Mouse (Mus musculus) layer of hippocampus, postnatal 14 days (tissue): ENCODE results near the gene Slc25a19. TPM values are rescaled to one million over a fixed set of nuclear protein-coding genes. Genes with fewer than 3 reads are reported as not detected.

ENCODE experiments used
- DNase-seq, 2 experiments: peaks; one replicate each; pipeline ENCODE4 v3.0.0; 2021 to 2022; ENCODE audit warnings: low spot score in 2 of 2, mixed read lengths in 1 of 2
- total RNA-seq, 2 experiments: library from RNA; stranded (reverse); gene quantifications; 2 replicates each; pipeline ENCODE4 v1.2.3; 2021

Gene Slc25a19
- total RNA-seq, 2 experiments from 2014 or later: 54.0 to 57.1 TPM

DNA sequence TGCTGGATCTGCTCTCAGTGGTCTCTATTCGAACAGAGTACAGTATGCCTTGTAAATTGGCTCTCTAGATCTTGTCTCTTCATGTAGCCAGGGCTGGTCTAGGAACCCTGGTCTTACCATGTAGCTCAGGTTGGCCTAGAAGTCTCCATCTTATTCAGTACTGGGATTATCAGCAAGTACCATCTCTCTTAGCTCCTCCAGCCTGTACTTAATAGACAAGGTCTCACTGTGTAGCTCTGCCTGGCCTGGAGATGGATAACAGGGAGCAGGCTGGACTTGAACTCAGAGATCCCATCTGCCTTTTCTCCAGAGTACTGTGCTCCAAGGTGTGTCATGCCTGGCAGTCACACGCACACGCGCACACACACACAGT, 13.6 kb upstream of the Slc25a19 start:
- no peak for DNase-seq

DNA sequence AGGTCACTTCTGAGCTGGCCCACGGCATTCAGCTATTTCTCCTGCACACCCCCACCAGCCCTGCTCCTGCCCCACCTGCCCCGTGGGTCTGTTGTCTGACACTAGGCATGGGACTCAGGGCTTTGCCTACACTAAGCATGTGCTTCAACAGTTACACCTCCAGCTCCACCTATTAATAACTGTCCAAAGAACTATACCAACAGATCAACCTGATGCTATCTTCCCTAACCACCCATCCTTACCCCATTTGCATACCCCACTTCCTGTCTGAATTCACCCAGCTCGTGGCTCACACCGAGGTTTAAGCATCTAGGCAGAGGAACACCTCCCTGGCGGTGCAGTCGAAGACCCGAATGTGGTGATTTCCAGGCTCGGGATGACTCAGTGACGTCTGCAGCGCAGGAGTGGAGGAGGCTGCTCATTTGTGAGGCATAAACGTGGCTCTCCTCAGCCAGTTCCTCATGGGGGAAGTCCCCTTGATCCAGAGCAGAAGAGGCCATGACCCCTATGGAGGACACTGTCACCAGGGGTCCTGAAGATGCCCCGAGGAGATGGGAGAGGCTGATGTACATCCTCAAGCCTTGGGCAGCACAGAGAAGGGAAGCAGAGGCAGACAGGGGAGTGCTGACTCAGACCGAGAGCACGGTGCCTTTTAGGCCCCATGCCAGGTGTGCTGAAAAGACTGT, 13.0 kb upstream of the Slc25a19 start:
- no peak for DNase-seq

DNA sequence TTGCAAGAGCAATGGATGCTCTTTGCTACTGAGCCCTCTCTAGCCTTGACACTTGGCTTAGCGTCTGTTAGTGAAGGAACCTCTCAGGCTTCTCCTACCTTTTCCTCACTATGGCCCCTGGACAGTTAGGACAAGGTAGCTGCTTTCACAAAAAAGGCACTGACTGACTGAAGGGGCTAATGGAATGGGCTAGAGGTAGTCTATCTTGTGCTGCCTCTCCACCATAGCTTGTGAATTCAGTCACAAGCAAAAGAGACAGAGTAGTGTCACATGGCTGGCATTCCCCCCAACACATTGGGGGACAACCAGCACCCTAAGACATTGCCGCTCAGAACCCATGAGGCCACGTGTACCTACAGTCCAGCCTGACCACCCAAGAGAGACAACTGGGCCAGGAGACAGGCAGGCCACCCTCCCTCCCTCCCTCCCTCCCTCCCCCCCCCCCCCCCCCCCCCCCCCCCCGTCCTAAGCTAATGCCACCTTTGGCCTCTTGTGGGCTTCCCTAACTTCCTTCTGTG, 12.3 kb upstream of the Slc25a19 start:
- no peak for DNase-seq

DNA sequence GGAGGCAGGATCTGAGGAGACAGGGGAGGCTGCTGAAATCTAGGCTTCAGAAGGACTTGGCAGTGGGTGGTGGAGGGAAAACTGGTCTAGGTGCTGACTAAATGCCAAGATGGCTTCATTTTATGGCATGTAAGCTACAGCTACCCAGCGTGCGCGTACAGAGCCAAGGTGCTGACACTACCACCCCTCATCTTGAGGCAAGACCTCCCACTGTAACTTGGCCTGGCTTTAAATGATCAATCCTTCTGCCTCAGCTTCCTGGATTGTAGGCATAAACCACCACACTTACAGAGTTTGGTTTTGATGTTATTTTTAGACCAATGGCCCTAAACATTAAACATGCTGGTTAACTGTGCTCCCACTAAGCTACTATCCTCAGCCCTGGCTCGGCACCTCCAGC, 11.4 kb upstream of the Slc25a19 start:
- no peak for DNase-seq

DNA sequence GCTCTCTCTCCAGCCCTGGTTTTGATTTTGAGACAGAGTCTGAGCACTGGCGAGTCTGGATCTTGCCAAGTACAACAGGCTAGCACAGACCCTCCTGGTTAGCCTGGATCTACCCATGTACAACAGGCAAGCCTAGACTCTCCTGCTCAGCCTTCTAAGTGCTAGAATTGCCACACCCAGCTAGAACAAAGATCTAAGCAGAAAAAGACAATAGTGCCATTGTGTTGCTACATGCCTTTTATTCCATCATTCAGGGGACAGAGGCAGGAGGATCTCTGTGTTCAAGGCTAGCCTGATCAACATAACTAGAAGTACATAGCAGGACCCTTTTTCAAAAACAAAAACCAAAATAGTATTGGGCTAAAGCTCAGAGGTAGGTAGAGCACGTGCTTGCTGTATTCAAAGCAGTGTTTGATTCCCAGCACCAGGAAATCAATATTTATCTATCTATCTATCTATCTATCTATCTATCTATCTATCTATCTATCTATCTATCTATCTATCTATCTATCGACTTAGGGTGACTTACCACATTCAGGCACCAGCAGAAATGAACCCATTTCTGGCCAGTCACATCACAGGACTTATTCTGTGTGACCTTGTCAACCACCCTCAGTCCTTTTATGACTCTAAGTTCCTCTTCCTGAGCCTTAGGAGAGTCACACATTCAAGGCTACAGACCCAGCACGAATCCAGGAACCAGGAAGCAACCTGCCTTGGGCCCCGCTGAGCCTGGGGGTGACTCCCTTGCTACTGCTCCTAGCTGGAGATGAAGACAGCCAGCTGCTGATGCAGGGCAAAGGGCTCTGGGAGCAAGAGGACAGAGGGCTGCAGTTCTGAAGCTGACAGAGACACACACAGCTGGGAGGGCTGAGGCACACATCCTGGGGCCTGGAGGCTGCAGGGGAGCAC, 10.7 kb upstream of the Slc25a19 start:
- DNase-seq: no peak

DNA sequence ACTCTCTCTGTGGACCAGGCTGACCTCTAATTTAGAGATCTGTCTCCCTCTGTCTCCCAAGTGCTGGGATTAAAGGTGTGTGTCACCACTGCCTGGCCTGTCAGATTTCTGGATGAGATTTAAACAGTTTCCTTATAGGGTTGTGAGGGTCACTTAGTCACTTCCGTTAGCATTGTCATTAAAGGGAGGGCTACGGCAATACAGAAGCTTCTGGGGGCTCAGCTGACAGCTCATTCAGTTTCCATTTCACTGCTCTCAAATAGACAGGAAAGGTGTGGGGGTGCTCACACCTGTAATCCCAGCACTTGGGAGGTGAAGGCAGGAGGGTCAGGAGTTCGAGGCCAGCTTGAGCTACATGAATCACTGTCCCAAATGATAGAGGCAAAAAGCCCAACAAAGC, 8.9 kb upstream of the Slc25a19 start:
- no peak for DNase-seq

- no peak for DNase-seq
These were observed 7.4 kb upstream of the Slc25a19 start for GRCm38 (mm10) chr11:115635484-115635883.

GRCm38 (mm10) chr11:115635041-115635440, 6.9 kb upstream of the Slc25a19 start:
- no peak for DNase-seq

- DNase-seq: no peak
These were observed 6.0 kb upstream of the Slc25a19 start for GRCm38 (mm10) chr11:115634109-115634508.

- no peak for DNase-seq
These were observed 4.8 kb upstream of the Slc25a19 start for GRCm38 (mm10) chr11:115632862-115633261.

- DNase-seq: no peak
These were observed 4.2 kb upstream of the Slc25a19 start for GRCm38 (mm10) chr11:115632247-115632646.

GRCm38 (mm10) chr11:115631505-115631890, 3.4 kb upstream of the Slc25a19 start:
- DNase-seq: no peak

DNA sequence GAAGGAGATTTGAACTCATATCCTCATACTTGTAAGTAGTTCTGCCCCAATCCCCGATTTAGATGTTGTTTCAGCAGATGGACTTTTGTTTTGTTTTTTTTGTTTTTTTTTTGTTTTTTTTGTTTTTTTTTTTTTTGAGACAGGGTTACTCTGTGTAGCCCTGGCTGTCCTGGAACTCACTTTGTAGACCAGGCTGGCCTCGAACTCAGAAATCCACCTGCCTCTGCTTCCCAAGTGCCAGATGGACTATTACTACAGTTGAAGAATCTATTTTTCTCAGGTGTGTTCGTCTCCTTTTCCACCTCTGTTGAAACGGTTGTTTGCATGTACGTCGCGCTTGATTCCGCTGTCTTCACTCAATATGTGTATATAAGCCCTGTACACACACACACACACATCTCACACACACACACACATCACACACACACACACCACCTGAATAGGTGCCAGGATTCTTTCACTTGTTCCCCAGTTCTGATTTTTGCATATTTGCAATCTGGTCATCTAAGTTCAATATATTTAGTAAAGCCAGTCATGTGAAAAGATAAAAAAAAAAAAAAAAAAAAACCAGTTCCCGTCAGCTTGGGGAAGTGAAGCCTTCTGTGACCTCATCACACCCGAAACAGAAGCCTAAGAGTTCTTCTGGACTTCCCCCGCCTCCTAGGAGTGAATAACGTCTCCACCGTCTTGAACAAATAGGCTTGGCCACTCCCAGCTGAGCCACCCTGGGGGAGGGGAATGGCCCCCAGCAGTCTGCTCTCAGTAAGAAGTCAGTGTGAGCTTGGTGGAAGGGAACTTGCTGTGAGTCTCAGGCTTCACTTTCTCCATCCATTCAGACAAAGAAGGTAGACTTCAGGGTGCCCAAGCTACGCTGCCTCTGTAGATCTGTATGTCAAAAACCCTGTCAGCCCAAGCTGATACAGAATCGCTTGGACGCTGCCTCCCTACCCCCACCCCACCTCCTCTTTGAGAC, 2.7 kb upstream of the Slc25a19 start:
- DNase-seq: no peak

DNA sequence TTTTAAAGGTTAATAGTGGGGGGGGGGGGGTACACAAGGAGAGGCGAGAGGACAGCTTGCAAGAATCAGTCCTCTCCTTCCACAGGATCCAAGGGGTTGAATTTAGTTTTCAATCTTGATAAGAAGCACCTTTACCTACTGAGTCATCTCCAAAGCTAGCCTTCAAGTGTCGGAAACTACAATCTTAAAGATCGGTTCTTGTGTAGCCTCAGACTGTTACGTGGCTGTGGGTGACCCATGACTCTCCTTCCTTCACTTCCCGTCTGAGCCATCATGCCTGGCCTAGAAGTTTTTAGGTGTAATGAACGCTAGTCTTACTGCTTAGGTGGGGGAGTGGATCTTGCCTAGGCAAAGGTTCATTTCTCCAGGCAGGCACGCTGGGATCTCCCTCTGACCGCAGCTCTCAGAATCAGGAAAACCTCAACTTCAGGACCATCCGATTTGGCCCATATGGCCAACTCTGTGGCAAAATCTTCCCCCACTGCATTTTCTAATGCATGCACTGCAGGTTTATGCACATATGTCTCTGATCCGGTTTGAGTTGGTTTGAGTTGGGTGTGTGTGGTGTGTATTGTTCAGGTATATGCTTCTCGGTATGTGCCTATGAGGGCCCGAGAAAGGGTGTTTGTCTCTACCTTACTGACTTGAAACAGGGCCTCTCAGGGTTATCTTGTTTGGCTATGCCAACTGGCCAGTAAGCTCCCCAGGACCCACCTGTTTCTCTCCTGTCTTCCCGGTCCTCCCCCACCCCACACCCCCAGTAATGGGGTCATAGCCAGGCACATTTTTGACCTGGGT, 1.8 kb upstream of the Slc25a19 start:
- DNase-seq: no peak

DNA sequence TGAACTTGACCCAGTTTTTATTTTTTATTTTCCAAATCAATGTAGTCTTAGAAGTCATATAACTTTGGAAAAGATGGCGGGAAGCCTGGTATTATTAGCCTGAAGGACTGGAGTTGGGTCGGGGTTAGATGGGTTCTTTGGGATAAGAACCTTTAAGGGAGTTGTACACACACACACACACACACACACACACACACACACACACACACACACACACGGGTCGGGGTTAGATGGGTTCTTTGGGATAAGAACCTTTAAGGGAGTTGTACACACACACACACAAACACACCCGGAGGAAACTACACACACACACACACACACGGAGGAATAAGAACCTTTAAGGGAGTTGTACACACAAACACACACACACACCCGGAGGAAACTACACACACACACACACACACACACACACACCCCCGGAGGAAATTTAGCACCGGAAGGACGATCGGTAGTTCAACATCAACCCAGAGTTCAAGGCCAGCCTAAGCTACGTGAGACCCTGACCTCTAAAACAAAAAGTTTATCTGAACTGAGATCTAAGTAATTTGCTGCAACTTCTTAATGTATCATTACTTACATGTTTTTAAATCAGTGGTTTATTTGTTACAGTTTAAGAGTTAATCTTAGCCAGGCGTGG, 488 bp upstream of the Slc25a19 start:
- DNase-seq: no peak

DNA sequence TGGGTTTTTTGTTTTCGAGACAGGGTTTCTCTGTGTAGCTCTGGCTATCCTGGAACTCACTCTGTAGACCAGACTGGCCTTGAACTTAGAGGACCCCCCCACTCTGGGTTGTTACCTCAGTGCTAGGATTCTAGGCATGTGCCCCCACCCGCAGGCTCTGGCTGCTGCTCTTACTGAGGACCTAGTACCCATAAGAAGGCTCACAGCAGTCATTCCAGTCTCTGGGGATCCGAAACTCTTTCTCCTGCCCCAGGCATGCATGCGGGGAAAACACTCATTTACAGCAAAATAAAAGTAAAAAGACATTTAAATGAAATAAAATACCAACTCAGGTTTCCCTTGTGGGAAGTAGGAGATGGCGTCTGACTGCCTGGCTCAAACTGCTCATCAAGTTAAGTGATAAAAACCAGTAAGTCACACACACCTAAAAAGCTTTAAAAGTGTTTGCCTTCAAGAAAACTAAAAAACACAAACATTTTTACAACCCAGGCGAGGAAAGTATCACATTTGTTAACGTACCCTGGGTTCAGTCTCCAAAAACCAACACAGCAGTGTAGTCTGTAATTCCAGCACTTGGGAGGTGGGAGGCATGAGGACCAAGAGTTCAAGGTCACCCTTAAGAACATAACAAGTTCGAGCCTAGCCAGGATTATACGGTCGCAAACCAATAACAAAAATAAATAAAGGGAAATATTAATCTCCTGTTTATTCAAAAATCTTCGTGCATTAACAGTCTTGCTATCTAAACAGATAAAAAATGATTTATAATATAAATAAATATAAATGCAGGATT, 1.1 kb downstream of the Slc25a19 start:
- DNase-seq: no peak

DNA sequence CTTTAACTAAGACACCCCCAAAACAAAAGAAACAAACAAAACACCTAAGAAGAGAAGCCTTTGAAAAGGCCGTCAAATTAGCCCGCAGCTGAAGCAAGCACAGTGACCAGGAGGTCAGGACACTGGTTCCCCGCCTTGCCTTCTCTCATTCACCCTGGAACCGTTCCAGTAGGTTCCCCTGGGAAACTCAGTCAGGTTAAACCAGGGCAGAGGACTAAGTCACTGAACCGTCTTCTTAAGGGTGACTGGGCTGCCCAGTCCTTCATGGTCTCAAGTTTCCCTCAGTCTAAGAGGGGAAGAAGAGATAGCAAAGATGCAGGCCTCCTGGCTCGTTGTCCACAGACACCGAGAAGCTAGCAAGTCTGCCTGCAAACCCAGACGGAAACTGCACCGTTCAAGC, 2.2 kb downstream of the Slc25a19 start:
- DNase-seq: no peak

GRCm38 (mm10) chr11:115623487-115624070, 4.5 kb downstream of the Slc25a19 start:
- no peak for DNase-seq

DNA sequence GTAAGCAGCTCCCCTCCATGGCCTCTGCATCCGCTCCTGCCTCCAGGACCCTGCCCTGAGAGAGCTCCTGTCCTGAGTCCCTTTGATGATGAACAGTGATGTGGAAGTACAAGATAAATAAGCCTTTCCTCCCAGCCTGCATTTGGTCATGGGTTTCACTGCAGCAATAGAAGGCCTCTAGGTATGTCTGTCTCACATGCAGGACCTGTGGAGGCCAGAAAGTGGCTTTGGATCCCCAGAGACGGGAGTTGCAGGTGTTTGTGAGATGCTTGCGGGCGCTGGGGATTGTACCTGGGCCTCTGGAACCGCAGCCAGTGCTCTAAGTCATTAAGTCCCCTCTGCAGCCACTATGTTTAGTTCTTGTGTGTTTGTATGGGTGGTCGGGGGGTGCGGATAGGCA, 8.1 kb downstream of the Slc25a19 start:
- no peak for DNase-seq
